Mouse (Mus musculus): ENCODE results near the gene Mef2b. TPM values are rescaled to one million over a fixed set of nuclear protein-coding genes. Genes with fewer than 3 reads are reported as not detected.
A peak's percentile ranks its signal among the peaks of the same experiment; 100 is the strongest.

The Mef2b gene
- polyA plus RNA-seq, 1 experiment from 2014 or later: 0.32 TPM

DNA sequence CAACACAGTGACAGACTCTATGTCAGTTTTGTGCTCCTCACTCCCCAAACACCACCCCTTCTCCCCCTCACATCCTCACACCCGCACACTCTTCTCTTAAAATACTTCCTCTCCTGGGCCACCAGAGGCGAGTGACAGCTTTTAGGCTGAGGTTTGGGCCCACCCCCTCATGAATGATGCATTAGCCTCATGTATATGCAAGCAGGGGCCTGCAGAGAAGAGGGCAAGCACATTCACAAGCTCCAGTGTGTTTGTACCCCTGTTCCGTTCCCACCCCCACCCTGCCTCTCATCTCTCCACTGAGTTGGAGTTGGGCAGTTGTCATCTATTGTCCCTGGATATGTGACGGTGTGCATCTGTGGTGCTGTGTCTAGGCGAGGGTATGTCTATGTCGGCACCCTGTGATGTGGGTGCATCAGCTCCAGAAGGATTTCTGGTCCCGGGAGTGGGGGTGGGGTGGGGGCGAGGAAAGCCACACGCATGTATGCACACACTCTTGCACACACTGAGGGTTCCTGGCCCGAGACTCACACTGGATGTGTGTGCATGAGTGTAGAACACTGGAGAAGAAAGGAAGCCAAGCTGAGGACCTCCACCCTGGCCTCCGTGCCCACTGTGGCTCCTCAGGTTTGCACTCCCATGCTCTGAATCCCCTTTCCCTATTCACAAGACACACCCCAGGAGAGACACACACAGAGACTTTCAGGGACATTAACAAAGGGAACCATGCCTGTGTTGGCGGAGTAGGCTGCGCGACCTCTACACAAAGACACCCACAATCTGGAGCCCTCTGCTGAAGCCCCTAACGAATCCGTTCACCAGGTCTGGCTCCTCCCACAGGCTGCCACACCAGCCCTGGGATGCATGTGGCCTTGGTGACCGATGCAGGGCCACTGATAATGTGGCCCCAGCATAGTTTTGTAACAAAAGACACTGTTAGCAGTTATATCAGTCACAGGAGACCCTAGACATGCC lies 20.5 kb upstream of the Mef2b start:
- peak; percentile 91 for ATAC-seq (ENCODE audit: low FRiP score)
- WGBS: 5% methylated on average over 17 of the region's 17 CpGs
- peak overlapping the region; percentile 98 for H3K27ac ChIP-seq
- H3K4me1 ChIP-seq: peaks cover 27% of the 10 kb centered on the region
- H3K36me3 ChIP-seq: peaks cover 28% of the 10 kb centered on the region
- H3K27me3 ChIP-seq: peaks cover 46% of the 10 kb centered on the region
- no peaks in the 10 kb centered on the region for H3K9me3 ChIP-seq (replicated peaks)
- peak overlapping the region; percentile 88 for H3K9ac ChIP-seq
- peak overlapping the region; percentile 65 for H3K4me3 ChIP-seq
- peak overlapping the region; percentile 81 for H3K4me2 ChIP-seq (replicated peaks)

DNA sequence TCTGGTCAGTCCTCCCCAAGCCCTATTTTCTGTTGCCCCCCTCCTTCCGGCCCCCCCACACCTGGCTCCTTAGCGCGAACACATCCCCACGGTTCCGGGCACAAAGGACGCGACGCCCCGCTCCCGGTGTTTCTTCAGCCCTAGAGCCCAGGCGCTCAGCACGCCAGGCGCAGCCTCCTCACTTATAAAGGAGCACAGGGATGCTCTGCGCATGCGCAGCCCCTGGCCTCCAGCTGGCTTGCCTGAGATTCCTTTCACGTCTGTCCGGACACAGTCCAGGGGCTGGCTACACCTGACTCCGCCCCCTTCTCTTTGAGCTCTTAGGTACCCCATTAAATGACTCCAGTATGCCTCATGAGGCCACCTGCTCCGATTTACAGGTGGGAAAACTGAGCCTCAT lies 18.8 kb upstream of the Mef2b start, which contains the start of gene Ncan:
Ncan (minus strand) TSS at position 207 of the 400 bp plus-strand sequence.
- peak within 1 kb of the TSS; percentile 88 for H3K9ac ChIP-seq
- peaks cover 36% of the 10 kb centered on the region for H3K27me3 ChIP-seq
- peaks cover 11% of the 10 kb centered on the region; the same call in 1 of the 2 replicates for H3K36me3 ChIP-seq
- ATAC-seq (ENCODE audit: low FRiP score): peak; percentile 64
- H3K4me1 ChIP-seq: peaks cover 27% of the 10 kb centered on the region
- H3K4me3 ChIP-seq: peak within 1 kb of the TSS; percentile 65
- 2% methylated on average over 19 of the region's 19 CpGs for WGBS
- no peaks in the 10 kb centered on the region for H3K9me3 ChIP-seq (replicated peaks)
- H3K4me2 ChIP-seq (replicated peaks): peak within 1 kb of the TSS; percentile 81
- peak within 1 kb of the TSS; percentile 98 for H3K27ac ChIP-seq

GRCm38 (mm10) chr8:70122863-70123262 lies 16.6 kb upstream of the Mef2b start:
- Histone ChIP-seq H3K9ac (no peak overlapping the region), H3K4me1 (peaks cover 13% of the 10 kb centered on the region), H3K4me3 (no peak overlapping the region), H3K36me3 (no peaks in the 10 kb centered on the region), H3K4me2 (replicated peaks) (no peak overlapping the region), H3K27me3 (peaks cover 24% of the 10 kb centered on the region), H3K9me3 (replicated peaks) (no peaks in the 10 kb centered on the region), H3K27ac (no peak overlapping the region)
- 49% methylated on average over 2 of the region's 2 CpGs for WGBS
- ATAC-seq (ENCODE audit: low FRiP score): no peak

GRCm38 (mm10) chr8:70124992-70125391 lies 14.5 kb upstream of the Mef2b start:
- H3K36me3 ChIP-seq: no peaks in the 10 kb centered on the region
- ATAC-seq (ENCODE audit: low FRiP score): no peak
- H3K4me2 ChIP-seq (replicated peaks): no peak overlapping the region
- 65% methylated on average over 8 of the region's 8 CpGs for WGBS
- no peaks in the 10 kb centered on the region for H3K9me3 ChIP-seq (replicated peaks)
- no peak overlapping the region for H3K4me3 ChIP-seq
- H3K27ac ChIP-seq: no peak overlapping the region
- no peak overlapping the region for H3K9ac ChIP-seq
- H3K4me1 ChIP-seq: peaks cover 6% of the 10 kb centered on the region
- H3K27me3 ChIP-seq: peaks cover 13% of the 10 kb centered on the region

DNA sequence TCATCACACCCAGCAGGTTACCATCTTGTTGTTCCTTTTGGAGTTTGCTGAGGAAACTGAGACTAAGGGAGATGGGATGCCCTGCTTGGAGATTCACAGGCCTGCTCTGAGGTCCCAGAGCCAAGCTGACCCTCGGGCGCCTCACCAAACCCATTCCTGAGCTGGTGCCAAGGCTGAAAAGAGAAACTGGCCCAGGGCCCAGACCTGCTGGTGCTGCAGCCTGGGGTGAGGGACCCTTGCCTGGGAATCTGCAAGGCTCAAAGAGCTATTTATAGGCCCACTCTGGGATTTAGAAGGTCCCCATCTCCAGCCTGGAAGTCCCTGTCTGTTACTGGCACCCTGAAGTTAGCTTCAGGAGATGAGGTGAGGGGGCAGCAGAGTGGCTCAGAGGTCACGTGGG lies 11.1 kb upstream of the Mef2b start:
- Histone ChIP-seq H3K36me3 (peaks cover 12% of the 10 kb centered on the region), H3K4me1 (peaks cover 11% of the 10 kb centered on the region), H3K4me3 (no peak overlapping the region), H3K9me3 (replicated peaks) (no peaks in the 10 kb centered on the region), H3K27me3 (peaks cover 10% of the 10 kb centered on the region), H3K27ac (no peak overlapping the region), H3K4me2 (replicated peaks) (no peak overlapping the region), H3K9ac (no peak overlapping the region)
- no peak for ATAC-seq (ENCODE audit: low FRiP score)
- WGBS: 77% methylated on average over 3 of the region's 3 CpGs

- Histone ChIP-seq H3K27me3 (peaks cover 3% of the 10 kb centered on the region), H3K36me3 (peaks cover 22% of the 10 kb centered on the region), H3K4me2 (replicated peaks) (no peak overlapping the region), H3K4me1 (peaks cover 11% of the 10 kb centered on the region), H3K9me3 (replicated peaks) (no peaks in the 10 kb centered on the region), H3K9ac (no peak overlapping the region), H3K4me3 (no peak overlapping the region), H3K27ac (no peak overlapping the region)
- 71% methylated on average over 9 of the region's 9 CpGs for WGBS
- ATAC-seq (ENCODE audit: low FRiP score): 0 out of 2 replicates have a peak, but pooled peaks have one; percentile 24
Observed at GRCm38 (mm10) chr8:70129309-70129952, 10.1 kb upstream of the Mef2b start.

- ATAC-seq (ENCODE audit: low FRiP score): no peak
- Histone ChIP-seq H3K27me3 (no peaks in the 10 kb centered on the region; the same call in 1 of the 2 replicates), H3K4me3 (no peak overlapping the region), H3K9ac (no peak overlapping the region), H3K9me3 (replicated peaks) (no peaks in the 10 kb centered on the region), H3K4me1 (peaks cover 11% of the 10 kb centered on the region), H3K36me3 (peaks cover 28% of the 10 kb centered on the region), H3K4me2 (replicated peaks) (no peak overlapping the region), H3K27ac (no peak overlapping the region)
- 78% methylated on average over 3 of the region's 3 CpGs for WGBS
Observed at GRCm38 (mm10) chr8:70130066-70130465, 9.4 kb upstream of the Mef2b start.

- Histone ChIP-seq H3K9me3 (replicated peaks) (no peaks in the 10 kb centered on the region), H3K27ac (no peak within 1 kb of the TSS)
- 2% methylated on average over 37 of the region's 37 CpGs for WGBS
Observed at GRCm38 (mm10) chr8:70131166-70131883, 8.2 kb upstream of the Mef2b start, which contains the start of gene Nr2c2ap. Gene Nr2c2ap, plus strand, starts transcription at chr8:70131333.

GRCm38 (mm10) chr8:70134086-70134485 lies 5.4 kb upstream of the Mef2b start:
- Histone ChIP-seq H3K36me3 (peaks cover 46% of the 10 kb centered on the region), H3K27me3 (no peaks in the 10 kb centered on the region), H3K4me3 (no peak overlapping the region), H3K9ac (no peak overlapping the region), H3K4me1 (peaks cover 20% of the 10 kb centered on the region), H3K27ac (no peak overlapping the region), H3K4me2 (replicated peaks) (no peak overlapping the region), H3K9me3 (replicated peaks) (no peaks in the 10 kb centered on the region)
- WGBS: 94% methylated on average over 5 of the region's 5 CpGs
- no peak for ATAC-seq (ENCODE audit: low FRiP score)

More at GRCm38 (mm10) chr8:70131166-70131883, 8.2 kb upstream of the Mef2b start, which contains the start of gene Nr2c2ap:
- H3K4me1 ChIP-seq: peaks cover 11% of the 10 kb centered on the region
- H3K36me3 ChIP-seq: peaks cover 41% of the 10 kb centered on the region
- no peaks in the 10 kb centered on the region for H3K27me3 ChIP-seq
- H3K9ac ChIP-seq: peak within 1 kb of the TSS; percentile 59
- H3K4me2 ChIP-seq (replicated peaks): peak within 1 kb of the TSS; percentile 66
- ATAC-seq (ENCODE audit: low FRiP score): peak; percentile 87
- peak within 1 kb of the TSS; percentile 65 for H3K4me3 ChIP-seq

DNA sequence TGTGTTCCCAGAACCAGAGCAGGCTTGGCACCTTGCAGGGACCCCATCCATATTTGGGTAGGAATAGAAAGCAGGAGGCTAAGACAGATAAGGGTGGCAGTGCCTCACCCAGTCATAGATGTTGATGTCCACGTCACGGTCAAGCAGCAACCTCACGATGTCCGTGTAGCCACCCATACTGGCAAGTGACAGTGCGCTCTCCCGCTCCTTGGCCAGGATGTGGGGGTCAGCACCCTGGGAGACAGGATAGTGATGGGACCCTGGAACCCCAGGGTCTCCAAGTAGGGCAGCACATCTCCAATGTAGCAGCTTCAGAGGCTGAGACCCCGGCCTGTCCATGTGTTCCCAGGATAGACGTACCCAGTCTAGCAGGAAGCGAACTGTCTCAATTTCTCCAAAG lies 4.6 kb upstream of the Mef2b start:
- Histone ChIP-seq H3K9ac (no peak overlapping the region), H3K4me2 (replicated peaks) (no peak overlapping the region), H3K36me3 (peaks cover 46% of the 10 kb centered on the region), H3K27me3 (no peaks in the 10 kb centered on the region), H3K4me3 (no peak overlapping the region), H3K4me1 (peaks cover 20% of the 10 kb centered on the region), H3K27ac (no peak overlapping the region), H3K9me3 (replicated peaks) (no peaks in the 10 kb centered on the region)
- 96% methylated on average over 9 of the region's 9 CpGs for WGBS
- no peak for ATAC-seq (ENCODE audit: low FRiP score)

DNA sequence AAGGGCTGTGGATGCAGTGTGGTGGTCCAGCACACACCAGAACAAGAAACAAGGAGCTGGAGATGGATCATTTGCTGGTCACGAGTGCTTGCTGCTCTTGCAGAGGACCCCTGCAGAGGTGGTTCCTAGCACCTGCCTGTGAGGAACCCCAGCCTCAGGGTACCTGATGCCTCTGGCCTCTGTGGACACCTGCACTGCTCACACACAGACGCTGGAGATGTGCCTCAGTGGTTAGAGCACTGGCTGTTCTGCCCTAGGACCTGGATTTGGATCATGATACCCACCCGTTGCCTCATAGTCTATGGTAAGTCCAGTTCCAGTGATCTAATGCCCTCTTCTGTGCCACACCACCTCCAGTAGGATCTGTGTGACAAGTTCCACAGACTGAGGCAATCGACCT lies 2.9 kb upstream of the Mef2b start:
- Histone ChIP-seq H3K27ac (no peak overlapping the region), H3K9me3 (replicated peaks) (no peaks in the 10 kb centered on the region), H3K4me3 (no peak overlapping the region), H3K4me1 (peaks cover 27% of the 10 kb centered on the region), H3K27me3 (no peaks in the 10 kb centered on the region), H3K36me3 (peaks cover 46% of the 10 kb centered on the region), H3K4me2 (replicated peaks) (no peak overlapping the region), H3K9ac (no peak overlapping the region)
- 91% methylated on average over 4 of the region's 4 CpGs for WGBS
- no peak for ATAC-seq (ENCODE audit: low FRiP score)

DNA sequence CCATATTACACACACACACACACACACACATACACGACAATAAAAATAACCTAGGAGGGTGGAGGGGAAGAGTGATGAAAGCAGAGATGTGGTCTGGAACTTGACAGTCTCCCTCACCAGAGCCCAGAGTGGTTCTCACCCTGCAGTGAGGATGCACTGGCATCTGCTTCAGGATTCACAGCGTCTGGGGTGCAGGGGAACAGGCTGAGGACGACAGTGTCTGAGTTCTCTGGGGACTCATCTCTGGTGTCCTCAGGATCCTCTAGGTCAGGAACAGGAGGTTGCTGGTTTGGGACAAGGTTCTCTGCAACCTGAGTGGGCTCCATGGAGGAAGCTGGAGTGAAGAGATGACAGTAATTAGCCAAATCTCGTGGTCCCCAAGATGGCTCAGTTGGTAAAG lies 1.6 kb upstream of the Mef2b start:
- H3K27ac ChIP-seq: no peak overlapping the region
- WGBS: 79% methylated on average over 4 of the region's 4 CpGs
- ATAC-seq (ENCODE audit: low FRiP score): no peak
- peaks cover 21% of the 10 kb centered on the region for H3K4me1 ChIP-seq
- no peaks in the 10 kb centered on the region for H3K27me3 ChIP-seq
- H3K9me3 ChIP-seq (replicated peaks): no peaks in the 10 kb centered on the region
- H3K4me2 ChIP-seq (replicated peaks): peak overlapping the region; percentile 83
- H3K36me3 ChIP-seq: peaks cover 50% of the 10 kb centered on the region
- H3K9ac ChIP-seq: peak overlapping the region; percentile 41
- H3K4me3 ChIP-seq: peak overlapping the region; percentile 73
